Mouse (Mus musculus) c-Kit-negative CD71-positive TER-119-positive erythroid progenitor cells, embryonic 14.5 days (primary cell): ENCODE results near the gene Hoxa11.

ENCODE experiments used
- DNase-seq: peaks from one replicate; pipeline ENCODE4 v3.0.0-alpha.2; 2013; ENCODE audit warnings: low read depth, low spot score

The Hoxa11 gene

DNA sequence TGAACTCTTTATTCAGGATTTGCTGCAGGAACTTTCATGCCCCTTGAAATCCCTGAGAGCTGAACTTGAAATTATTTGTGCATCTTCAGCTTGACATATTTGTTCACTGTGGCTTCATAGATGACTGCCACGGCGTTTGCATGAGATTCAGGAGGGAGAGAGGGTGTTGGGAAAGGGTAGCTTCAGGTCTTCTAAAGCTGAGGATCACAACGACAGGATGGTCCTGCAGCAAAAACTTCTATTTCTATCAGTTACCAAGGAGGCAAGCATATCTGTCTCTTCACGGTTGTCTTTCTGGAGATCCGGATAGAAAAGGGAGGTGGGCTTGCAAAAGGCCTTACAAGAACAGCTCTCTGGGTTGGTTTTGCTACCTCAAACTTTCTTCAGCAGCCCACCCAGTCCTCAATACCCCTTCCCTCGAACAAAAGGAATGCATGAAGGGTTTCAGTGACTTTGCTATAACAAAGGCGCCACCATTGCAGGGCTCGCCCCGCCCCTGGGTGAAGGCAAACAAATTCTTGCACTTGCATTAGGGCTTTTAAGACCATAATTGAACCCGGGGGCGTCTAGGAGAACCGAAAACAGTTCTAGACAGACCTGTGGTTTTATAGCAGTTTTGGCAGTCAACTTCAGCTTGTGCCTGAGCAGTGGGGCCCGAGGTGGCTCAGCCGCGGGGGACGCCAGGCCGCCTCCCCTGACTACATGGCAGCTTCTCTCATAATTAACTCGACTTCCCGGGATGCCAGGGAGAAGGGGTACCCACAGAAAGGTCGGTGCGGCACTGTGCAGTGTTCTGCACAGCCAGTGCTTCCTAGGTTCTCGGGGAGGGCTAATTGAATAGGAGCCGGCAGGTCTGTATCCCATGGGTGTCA is 2.4 kb upstream of the Hoxa11 start:
- DNase-seq: no peak

DNA sequence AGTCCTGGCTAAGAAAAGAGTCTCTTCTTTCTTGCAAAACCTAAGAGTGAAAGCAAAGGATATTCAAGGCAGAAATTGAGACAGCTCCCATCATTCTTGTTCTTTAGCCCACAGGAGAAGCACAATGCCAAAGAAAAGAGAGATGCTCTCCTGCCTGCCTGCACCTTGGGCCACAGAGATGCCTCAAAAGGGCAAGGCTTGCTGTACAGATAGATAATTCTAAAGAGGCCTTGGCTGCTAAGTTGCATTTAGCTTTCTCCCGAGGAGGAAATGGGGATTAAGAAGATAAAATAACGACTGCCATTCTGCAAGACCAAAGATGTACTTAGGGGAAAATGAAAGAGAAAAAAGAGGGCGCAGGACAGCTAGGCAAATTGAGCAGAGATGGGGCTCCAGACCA is 1.3 kb upstream of the Hoxa11 start:
- no peak for DNase-seq

DNA sequence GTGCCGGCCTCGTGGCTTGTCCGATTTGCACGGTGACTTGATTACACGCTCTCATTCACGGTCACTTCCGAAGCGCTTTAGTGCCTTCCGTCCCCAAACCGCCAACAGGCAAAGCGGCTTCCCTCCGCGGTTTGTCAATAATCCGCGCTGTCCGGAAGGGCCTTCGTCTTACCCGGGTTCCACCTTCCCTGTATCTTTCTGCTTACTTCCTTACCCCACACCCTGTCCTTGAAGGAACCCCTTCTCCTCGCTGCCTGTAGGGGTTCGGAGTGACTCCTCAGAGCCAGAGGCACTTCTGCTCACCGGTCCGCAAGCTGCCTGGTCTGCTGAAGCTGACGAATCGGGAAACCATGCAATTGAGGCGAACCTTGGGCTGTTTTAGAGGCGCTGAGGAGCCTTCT is 793 bp upstream of the Hoxa11 start:
- no peak for DNase-seq

DNA sequence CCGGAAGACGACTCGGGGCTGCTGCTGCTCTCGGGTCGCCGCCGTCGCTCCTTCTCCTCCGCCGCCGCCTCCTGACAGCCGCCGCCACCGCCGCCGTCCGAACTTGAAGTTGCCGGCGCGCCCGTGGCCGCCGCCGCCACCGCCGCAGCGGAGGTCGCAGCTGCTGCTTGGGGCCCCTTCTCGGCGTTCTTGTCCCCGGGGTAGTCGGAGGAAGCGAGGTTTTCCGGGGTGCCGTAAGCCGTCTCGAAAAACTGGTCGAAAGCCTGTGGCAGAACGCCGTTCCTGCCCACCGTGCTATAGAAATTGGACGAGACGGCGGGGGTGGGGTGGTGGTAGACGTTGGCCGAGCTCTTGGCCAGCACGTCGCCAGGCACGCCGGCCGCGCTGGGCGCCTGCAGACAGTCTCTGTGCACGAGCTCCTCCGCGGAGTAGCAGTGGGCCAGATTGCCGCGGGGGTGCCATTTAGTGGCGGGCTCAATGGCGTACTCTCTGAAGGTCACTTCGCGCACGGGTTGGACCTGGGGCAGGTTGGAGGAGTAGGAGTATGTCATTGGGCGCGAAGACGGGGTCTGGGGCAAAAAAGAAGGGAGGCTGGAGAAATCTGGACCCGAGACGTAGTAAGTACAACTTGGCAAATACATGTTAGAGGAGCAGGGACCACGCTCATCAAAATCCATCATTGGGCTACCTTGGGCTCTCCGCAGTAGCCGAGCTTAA is 412 bp downstream of the Hoxa11 start:
- no peak for DNase-seq

DNA sequence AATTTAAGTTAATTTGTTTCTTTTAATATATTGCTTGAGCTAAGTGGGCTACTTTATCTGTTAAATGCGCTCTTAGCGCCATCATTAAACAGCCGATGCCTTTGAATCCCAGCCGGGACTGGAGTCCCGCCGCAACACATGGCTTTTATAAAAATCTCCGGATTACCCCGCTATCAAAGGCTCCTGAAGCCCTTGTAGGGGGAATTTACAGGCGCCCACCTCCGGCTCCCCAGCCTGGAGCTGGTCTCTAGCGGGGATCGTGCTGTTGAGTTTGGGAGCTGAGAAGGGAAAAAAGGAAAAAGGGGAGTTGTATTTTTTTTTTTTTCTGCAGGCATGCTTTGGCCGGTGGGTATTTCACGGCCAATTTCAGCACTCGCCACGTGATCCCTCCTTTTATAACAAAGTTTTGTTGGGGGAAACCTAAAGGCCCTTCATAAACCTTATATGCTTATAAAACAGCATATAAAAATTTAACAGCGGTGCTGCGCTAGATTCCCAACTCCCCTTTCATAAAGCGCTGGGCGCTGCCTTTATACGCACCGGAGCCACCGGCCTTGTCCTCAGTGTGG is 1.1 kb downstream of the Hoxa11 start:
- DNase-seq: no peak

DNA sequence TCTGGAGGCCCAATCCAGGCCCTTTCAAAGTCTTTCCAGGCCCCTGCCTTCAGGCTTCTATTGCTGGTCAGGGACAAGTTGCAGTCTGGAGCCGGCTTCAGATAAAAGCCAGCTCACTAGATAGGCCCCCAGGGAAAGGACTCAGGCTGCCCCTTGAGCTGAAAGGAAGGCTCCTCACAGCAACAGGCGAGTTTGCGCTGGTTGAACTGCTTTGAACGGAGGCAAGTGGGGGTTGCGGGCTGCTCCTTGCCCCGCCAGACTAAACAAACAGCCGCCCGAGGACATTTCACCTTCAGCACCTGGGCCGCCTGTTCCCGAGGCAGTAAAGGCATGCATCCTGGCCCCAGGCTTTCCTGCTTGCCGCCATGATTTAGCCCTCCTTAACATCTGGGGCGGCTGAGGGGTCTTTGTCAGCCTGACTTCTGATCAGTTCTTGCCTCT is 1.9 kb downstream of the Hoxa11 start:
- no peak for DNase-seq

DNA sequence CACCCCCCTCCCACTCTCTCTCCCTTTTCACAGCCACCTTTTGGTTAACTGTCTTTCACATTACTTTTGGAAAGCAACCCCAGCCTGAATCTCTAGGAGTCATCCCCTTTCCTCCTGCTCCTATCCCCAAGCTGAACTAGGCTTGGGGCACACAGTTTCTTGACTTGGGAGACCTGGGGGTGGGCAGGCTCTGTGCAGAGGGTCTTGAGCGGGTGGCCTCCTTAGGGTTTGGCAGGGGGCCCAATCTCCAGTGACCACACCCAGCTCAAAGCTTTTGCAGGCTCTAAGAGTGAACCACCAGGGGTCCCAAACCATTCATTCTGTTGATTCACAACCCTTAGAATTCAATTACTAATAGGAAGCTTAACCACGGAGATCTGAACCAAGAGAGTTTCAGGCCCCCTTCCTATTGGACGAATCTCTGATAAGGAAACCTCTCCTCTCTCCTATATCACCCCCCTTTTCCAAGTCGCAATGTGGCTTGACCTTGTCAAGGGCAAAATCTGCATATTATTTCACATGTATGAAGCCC is 2.7 kb downstream of the Hoxa11 start:
- no peak for DNase-seq

DNA sequence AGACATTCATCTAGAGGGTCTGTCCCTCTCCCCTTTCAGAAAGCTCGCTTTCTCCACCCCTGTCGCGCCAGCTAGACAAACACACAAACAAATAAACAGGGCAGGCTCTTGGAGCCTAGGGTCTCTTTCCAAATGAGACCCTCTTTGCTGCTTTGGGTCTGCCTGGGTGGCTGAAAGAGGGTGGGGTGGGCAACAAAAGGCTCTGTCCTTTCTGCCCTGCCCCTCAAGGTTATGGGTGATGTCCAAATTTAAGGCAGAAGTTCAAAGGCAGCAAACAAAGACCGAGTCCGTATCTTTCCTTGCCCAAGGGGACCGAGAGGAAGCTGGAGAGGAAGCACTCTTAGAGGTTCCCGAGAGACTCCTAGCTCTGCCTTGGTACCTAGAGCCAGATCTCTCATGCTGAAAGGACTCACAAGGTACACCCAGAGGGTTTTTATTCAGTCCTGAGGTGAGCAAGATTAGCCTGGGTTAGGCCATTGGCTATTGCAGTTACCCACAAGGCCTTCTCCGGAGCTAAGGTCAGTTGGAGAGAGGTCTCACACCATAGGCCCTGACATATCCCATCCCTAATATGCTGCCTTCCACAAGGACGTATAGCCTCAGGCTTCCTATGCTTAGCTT is 4.5 kb downstream of the Hoxa11 start:
- no peak for DNase-seq

DNA sequence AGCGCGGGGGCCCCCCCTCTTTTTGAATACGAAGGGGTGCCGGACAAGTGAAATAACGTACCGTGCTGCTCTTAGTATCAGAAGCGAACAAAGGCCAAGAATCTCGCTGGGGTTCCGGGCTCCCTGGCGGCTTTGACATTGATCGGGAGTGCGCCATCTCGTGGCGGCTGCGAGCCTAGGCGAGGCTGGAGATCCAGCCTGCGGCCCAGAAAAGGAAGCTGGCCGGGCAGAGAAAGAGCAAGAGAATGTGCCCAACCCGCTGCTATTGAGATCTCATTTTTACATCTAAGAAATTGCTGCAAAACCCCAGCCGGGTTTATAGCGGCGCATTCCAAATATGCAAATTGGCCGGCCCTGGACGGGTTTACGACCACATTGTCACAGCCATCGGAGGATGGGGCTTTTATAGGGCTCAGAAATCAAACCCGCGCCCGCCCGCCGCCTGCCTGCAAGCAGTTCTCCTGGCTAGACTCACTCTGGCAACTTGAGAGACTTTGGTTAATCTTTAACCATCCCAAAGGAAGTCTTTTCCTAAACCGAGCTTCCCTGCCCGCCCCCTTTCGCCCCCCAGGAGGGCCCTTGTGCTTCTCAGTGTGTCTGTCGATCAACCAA is 5.1 kb downstream of the Hoxa11 start, which contains the start of gene Hoxa10:
Hoxa10 (minus strand) TSS at position 466 of the 612 bp plus-strand sequence.
- no peak for DNase-seq

DNA sequence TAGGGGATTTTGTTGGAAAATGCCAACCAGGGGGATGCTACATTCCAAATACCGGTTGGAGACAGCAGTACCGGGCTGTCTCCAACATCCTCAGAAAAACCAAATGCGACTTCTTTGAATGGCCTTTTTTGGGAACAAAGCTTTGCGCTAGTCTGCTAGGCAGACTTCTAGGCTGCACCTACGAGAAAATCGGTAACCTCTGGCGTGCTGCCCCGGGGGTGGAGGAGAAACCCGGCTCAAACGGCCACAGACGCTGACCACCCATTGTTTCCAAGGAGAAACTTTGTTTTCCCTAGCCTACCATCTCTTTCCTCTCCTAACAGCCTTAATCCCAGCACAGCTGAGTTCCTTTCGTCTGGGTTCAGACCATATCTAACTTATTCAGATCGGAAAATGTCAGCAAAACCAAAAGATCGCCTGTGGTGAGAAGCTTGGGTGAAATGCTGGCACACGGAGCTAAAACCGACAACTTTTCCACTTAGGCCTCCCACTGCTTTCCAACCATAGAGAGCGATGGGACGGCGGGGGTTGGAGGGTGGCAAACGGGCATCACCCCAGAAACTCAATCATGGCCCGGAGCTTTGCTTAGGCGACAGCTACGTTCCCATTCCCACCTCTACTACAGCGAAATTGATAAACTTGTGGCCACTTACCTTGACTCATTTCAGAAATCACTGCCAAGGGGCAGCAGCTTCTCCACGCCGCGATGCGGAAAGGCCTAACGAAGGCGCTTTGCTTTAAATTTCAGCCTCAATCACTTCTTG is 5.8 kb downstream of the Hoxa11 start:
- no peak for DNase-seq

DNA sequence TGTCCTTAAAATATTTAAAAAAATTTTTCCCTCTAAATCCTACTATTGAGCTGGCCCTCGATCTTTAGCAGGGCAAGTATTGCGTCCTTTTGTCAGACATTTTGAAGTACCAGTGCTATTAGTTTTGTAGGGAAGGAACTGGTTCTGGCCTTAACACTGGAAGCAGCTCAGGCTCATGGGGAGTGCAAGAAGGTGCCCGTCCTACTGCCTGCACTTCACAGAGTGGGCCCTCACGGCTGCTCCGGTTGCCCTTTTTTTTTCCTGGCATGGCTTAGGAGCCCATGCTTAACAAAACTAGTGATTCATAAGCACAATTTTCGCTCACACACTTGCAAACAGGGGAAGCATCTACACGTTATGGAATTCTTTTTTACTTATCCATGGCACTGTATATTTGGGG is 6.6 kb downstream of the Hoxa11 start:
- DNase-seq: no peak

DNA sequence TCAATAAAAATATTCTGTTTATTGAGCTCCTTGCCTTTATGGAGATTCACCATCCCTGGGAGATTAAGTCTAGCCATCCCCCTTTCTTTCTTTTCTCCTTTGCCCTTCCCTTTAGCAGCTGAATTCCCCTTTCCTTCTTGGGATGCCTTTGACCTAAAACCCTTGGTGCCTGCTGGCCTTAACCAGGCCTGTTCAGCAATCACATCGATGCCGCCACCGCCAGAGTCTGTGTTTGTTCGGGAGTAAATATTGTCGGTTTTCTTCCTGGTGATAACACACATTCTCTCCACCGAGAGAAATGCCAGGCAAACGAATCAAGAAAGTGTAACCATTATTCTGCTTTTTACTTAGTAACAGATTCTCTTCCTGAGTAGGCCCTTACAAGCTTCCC is 7.5 kb downstream of the Hoxa11 start:
- DNase-seq: no peak

DNA sequence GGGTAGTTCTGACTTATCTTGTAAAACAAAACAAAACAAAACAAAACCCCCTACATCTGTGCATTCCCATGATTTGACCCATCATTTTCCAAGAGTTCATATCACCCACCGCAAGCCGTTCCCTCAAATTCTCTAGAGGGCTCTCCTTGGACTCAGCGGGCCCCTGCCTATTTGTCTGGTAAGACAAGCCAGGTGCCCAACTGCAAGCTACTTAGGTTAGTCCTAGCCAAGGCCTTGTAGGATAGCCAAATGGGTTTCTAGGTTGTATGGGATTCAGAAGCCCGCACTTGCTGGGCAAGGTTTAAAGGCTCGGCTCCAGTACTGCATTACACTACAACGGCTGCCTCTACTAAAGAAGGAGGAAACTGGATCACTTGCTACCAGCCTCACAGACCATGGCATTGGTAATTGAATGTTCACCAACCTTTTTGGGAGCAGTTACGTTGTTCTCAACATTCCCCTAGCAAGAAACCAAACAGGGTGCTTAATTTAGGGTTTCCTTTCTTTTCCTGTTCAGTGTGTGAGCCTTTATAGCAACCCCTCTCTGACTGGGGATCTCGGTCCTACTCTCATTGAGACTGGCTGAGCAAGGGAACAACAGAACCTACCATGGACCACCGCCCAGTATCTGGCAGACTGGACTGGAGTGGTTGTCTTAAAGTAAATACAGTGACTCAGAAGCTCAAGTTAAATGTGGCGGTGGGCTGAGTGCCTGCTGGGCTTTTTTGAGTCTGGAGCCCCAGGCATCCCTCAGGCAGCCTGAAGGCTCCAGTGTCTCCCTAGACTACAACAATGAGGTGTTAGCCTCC is 8.1 kb downstream of the Hoxa11 start:
- no peak for DNase-seq

DNA sequence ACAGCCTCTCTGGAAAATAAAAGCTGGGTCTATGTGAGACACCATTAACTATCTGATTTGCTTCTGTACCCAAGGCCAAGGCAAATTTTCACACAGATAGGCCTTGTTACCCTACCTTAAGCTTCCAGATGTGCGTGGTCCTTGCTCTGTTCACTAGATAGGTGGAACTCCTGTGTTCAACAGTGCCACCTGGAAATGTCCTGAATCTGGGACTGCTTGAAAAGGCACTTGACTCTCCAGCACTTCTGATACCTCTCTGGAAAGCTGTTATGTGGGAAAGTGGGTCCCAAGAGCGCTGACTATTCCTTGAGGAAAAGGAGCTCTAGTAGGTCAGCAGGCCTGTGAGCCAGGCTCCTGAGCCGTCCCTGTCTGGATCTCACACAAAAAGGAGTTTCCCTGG is 8.8 kb downstream of the Hoxa11 start:
- no peak for DNase-seq

DNA sequence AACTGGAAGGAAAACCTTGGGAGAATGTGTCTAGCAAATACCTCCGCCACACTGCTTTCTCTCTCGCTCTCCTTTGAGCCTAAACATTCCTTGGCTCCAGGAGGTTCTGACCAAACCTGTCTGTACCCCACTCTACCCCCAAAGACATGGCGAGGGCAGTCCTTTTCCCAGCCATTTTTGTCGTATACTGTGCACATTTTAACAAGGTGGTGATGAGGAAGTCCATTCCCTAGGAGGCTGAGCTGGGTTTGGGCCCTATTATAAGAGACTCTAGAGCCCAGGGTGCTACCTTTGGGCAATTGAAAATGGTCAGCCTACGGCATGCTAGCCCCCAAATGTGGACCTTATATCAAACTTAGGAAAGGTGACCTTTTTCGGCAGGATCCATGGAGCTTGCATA is 9.7 kb downstream of the Hoxa11 start:
- no peak for DNase-seq

DNA sequence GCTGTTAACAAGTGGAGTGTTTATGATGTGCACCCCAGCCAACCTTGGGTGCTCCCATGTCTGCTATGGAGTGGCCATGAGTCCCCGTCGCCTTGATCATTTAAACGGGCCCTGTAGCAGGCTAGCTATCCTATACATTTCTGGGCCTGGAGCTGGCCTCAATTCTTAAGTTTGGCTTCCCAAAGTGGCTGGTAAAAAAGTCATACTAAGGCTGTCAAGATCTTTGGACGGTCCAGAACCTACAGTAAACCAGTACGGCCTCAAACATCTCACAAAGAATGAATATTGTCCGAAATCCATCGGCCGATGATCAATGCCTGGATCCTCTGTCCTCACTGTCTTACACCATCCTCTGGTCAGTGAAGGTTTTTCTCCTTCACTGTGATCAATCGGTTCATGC is 10.3 kb downstream of the Hoxa11 start:
- no peak for DNase-seq

DNA sequence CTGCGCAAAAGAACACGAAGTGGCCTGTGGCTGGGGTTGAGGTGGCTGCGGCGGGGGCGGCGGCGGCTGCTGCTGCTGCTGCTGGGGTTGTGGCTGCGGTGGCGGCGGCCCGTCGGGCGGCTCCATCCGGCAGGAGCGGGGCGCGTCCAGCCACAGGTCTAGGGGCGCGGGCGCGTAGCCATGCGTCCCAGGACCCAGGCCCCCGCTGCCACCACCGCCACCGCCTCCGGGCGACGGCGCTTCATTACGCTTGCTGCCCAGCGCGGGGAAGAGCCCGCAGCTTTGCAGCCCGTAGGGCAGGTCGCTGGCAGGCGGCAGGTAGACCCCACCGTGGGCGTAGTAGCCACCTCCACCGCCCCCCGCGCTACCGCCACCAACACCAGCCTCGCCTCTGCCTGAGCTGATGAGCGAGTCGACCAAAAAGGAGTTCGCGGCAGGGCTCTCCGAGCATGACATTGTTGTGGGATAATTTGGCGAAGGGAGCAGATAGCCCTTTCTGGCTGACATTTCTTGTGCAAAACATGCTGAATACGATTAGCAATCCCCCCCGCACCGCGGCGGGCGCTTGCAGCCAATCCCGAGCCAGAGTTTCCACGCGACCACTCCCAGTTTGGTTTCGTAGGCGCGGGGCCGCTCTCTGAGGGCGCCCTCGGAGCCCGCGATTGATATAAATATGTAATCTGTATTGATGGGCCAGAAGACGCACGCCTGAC is 11.0 kb downstream of the Hoxa11 start:
- no peak for DNase-seq

DNA sequence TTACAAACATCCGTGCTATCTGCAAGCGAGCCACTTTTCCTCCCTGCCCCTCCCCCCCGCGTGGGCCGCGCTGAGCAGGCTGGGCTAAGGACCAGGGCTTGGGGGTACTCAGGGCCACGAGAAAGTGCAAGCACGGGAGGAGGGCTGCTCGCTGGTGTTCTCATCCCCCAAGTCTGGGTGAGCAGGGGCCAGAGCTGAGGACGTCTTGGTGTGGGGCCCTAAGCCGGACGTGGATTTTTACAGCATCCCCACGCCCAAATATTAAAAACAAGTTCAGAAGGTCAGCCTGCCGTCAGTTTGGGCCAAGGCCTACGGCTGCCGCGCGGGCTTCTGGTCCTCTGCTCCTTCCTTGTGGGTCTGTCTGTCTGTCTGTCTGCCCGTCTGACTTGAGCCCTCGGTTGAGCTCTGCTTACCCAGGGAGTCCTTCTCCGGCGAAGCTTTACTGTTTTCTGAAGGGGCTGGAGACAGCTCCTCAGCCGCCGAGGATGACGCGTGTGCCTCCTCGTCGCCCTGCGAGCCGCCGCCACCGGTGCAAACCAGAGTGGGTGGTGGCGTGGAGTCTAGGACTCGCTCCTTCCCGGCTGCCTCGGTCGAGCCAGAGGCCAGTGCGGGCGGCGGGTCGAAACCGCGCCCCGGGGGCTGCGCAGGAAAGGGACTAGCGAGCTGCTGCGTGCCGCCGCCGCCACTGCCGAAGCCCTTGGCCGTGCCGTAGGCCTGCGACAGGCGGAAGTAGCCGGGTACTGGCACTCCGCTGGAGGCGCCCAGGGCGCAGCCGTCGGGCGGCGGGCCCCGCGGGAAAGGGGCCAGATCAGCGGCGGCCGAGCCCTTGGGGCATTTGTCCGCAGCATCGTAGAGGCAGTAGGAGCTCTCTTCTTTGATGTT is 11.8 kb downstream of the Hoxa11 start:
- no peak for DNase-seq
